Mouse (Mus musculus) heart, postnatal 36 days (tissue): ENCODE measurements around the gene Kremen2. TPM values are rescaled to one million over a fixed set of nuclear protein-coding genes. Genes with fewer than 3 reads are reported as not detected.
A peak's percentile ranks its signal among the peaks of the same experiment; 100 is the strongest.

Source experiments
- DNase-seq, 2 experiments: peaks; one replicate each; pipeline ENCODE4 v3.0.0; 2021 to 2022
- intact Hi-C: fragments of 180-260 bp; cut with DNase I; formaldehyde crosslinking; loops from one replicate; pipeline ENCODE4 v1.15.1; 2025
- total RNA-seq, 2 experiments: library from RNA; stranded (reverse); gene quantifications; 2 replicates each; pipeline ENCODE4 v1.2.3; 2021

The Kremen2 gene
- total RNA-seq, 2 experiments from 2014 or later, result not detected

DNA sequence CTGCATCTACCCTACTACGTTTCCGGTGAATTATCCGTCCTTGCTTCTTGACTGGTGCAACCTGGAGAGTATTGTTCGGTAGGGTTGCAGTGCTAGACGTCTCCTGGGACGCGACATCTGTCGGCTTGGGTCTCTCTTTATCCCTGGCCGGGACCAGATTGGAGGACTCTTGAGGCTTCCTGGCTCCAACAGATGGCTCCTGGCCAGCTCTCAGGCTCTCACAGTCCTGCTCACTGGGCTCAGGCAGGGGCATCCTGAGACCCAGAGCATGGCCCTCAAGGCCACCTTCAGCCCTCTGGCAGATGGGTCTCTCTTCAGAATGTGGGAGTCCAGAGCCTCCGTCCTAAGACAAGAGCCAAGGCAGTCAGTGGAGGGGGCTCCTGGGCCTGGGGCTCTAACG is 17.3 kb upstream of the Kremen2 start:
- DNase-seq, result no peak
- intact Hi-C loops, result no loop called here

DNA sequence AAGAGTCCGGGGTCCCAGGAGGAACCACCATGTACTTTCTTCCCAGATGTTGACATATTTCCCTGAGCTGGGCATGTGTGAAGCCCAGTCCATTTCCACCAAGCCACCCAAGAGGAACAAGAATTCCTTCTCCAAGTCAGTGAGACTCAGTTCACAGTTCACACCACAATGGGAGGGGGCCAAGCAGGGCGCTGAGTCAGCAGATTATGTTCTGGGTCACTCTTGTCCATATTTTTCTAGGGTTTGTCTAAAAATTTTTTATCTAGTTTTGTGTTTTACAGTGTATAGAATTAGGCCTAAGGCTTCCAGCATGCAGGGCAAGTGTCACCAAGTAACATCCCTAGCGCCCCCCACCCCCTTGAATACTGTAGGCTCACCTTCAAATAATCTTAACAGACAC is 15.5 kb upstream of the Kremen2 start:
- intact Hi-C loops, result no loop called here

GRCm38 (mm10) chr17:23760231-23760630 is 14.6 kb upstream of the Kremen2 start:
- intact Hi-C loops, result no loop called here
- no peak for DNase-seq

More for the DNA sequence above, 15.5 kb upstream of the Kremen2 start:
- no peak for DNase-seq

GRCm38 (mm10) chr17:23758801-23759200 is 13.2 kb upstream of the Kremen2 start:
- no peak for DNase-seq

GRCm38 (mm10) chr17:23757581-23757980 is 11.9 kb upstream of the Kremen2 start:
- no peak for DNase-seq
- intact Hi-C loops, result no loop called here

More at GRCm38 (mm10) chr17:23758801-23759200, 13.2 kb upstream of the Kremen2 start:
- intact Hi-C loops, result no loop called here

DNA sequence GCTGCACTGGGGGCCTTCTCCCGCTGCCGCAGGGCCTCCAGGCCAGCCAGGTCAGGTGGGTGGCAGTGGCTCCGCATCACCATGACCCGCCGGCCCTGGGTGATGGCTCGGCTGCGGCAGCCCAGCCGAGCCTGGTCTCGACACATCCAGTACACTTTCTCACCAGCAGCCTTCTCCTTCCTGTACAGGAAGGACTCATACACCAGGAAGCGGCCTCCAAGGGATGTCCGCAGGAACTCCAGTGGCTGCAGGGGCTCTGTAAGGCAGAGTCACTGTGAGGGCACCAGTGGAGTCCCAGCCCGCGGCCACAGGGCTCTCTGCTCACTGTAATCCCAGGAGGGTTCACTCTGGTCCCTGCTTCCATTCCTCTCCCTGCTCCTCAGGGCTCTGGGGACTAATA is 10.1 kb upstream of the Kremen2 start:
- no peak for DNase-seq
- intact Hi-C loops, result no loop called here

DNA sequence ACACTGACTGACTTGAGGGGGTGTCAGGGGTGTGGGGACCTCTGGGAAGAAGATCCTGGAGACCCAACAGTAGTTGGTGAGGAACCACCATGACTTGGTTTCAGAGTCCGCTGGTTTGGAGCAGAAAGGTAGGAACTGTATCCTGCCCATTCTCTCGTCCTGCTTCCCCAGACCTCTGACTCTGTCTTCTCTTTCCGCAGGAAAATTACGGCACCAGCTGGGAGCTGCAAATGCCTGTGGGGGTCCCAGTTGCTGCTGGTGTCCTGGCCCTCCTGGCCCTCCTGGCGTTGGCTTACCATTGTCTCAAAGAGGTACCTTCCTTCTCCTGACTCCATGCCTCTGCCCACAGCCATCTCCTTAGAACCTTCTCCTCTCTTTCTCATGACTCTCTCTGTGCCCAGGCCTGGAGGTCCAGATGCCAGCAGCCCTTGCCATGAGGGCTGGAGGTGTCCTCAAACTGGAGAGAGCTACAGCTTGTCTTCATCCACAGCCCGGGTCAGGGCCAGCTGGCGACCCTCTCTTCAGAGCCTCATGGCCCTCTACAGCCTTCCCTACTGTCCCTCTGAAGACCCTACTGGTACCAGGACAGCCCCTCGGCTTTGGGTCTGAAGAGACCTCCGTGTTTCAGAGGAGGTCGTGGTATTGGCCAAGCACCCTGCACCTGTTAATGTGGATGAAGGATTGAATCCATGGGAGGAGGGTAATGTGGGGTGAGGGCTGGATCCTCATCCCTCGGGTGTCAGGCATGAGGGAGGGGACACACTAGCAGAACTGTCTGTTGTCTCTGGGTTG is 4.0 kb upstream of the Kremen2 start:
- DNase-seq, result no peak
- intact Hi-C loops, result loop anchor here (1.0 to 5.0 kb wide), 6 partner anchors 21 to 211 kb away; partner anchors contain the start of genes Elob and Flywch1

- intact Hi-C loops, result loop anchor here (1.0 to 5.0 kb wide), 4 partner anchors 78 to 212 kb away; partner anchors contain the start of gene Elob
- DNase-seq, result peak; percentile 73 to 80
Measured at GRCm38 (mm10) chr17:23748631-23749391, 3.2 kb upstream of the Kremen2 start.

DNA sequence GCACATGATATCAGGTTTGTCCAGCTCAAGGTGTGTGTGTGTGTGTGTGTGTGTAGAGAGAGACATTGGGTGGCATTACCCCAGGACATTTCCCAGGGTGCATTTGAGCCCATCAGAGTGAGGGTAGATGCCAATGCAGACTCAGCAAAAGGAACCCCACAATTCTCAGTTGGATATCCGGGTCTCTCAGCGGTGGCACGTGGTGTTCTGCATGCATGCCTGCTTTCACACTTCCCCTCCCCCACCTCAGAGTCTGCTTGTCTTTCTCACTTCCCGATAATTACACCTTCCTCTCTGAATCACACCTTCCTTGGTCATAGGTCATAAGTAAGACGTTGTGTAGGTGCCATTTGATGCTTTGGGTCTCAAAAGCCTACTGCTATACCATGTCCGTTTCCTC is 2.4 kb upstream of the Kremen2 start:
- no peak for DNase-seq
- intact Hi-C loops, result loop anchor here (2.0 to 5.0 kb wide), 3 partner anchors 79 to 213 kb away; partner anchors contain the start of gene Elob

DNA sequence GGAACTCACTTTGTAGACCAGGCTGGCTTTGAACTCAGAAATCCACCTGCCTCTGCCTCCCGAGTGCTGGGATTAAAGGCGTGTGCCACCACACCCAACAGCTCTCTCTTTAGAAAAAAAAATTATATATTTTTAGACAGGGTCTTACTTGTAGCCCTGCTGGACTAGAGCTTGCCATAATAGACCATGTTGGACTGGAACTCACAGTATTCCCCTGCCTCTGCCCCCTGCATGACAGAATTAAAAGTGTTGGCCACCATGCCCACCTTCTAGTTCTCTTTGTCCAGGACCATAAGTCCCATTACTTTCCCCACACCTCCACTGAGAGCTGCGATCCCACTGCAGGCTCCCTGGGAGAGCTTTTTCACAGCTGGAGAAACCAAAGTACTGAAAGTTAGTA is 1.8 kb upstream of the Kremen2 start:
- DNase-seq, result no peak
- intact Hi-C loops, result loop anchor here (5.0 kb wide), 1 partner anchor 80 kb away; the partner anchor contains the start of gene Elob

- DNase-seq, result no peak
Measured at GRCm38 (mm10) chr17:23746767-23747166, 1.1 kb upstream of the Kremen2 start.

DNA sequence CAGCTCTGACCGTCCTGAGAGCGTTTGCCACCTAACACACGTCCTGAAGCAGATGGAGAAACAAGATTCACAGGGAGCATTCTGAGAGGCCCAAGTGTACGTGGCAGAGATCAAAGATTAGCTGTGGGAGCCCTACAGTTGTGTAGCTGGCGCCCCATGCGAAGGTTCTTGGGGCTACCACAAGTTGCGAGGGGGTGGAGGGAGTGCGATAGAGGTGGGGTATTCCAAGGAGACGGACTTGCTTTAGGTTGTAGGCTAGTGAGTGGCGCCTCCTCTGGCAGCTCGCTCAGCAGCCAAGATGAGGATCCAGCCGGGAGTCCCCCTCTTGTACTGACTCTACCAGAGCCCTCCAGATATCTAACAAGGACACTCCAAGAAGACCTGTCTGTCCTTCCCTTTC is 678 bp upstream of the Kremen2 start:
- DNase-seq, result no peak
- intact Hi-C loops, result loop anchor here (5.0 kb wide), 1 partner anchor 81 kb away; the partner anchor contains the start of gene Elob

More at GRCm38 (mm10) chr17:23746767-23747166, 1.1 kb upstream of the Kremen2 start:
- intact Hi-C loops, result loop anchor here (5.0 kb wide), 1 partner anchor 81 kb away; the partner anchor contains the start of gene Elob

DNA sequence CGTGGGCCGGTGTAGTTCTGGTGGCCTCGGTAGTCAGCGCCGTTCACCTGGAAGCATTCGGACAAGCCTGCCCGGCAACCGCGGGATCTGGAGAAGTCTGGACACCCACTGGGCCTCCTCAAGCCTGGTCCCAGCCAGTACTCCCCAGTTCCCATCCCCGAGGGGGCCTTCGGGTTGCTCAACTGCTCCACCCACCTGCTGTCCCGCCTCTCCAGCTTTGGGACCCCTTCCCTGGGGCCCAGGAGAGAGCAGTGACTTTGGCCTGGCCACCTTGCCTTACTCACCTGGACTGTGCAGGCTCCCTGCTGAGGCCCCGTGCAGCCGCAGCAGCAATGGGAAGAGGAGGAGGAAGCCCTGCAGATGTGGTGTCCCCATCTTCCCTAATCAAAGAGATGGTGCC is 982 bp downstream of the Kremen2 start:
- intact Hi-C loops, result loop anchor here (5.0 kb wide), 1 partner anchor 83 kb away; the partner anchor contains the start of gene Elob

DNA sequence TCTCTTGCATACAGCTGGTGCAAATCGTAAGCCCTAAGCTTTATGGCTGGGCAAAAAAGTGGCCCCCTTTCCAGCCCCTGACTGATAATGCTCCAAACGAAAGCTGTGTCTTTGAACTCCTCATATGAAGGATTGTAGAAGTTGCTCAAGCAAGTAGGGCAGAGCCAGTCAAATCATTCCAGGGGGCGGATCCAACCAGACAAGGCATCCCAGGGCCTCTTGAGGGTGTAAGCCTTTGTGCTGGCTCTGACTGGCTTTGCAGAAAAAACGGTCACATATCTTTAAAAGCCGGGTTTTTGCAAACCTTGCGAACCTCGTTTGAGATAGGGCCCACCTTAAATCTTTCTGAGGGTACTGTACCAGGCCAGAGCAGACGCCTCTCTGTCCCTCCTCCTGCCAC is 1.6 kb downstream of the Kremen2 start:
- DNase-seq, result no peak

More for the DNA sequence above, 982 bp downstream of the Kremen2 start:
- DNase-seq, result no peak

DNA sequence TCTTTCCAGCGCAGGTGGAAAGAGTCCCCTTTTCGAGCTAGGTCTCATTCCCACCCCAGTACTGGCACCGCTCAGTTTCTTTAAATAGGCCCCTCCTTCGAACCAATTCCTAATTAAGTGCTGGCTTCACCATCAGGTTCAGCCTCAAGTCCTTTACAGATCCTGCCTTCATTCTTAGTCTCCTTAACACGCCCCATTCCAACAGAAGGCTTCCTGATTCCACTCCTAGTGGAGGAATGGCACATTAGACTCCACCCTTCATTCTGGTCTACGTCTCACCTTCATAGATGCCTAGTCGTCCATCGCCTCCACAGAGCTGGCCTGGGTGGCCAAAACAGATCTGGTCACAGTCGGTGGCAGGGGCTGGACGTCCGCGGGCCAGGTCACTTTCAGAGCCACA is 2.7 kb downstream of the Kremen2 start:
- intact Hi-C loops, result no loop called here
- DNase-seq, result no peak

More for the DNA sequence above, 1.6 kb downstream of the Kremen2 start:
- intact Hi-C loops, result no loop called here

GRCm38 (mm10) chr17:23742210-23742793 is 3.3 kb downstream of the Kremen2 start:
- peak; percentile 23 to 35 for DNase-seq
- intact Hi-C loops, result no loop called here

- intact Hi-C loops, result no loop called here
- DNase-seq, result no peak
Measured at GRCm38 (mm10) chr17:23741359-23742209, 4.0 kb downstream of the Kremen2 start.

DNA sequence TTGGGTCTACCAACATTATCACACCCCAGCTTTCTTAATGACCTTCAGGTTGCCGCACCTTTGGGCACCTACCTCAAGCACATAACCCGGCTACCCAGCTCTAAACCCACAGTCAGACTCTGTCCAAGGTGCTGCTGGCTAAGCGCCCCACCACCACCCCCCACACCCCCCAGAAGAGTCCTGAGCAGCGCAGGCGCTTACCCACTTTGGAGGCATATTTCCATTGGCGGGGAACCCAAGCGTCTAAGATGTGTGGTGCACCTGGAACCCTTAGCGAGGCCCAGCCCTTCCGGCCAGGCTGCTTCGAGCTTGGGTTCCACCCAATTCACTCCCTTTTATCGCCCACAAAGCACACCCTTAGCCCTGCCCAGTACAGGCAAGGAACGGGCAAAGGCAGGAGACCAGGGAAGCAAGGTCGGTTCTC is 5.0 kb downstream of the Kremen2 start, which contains the start of gene Paqr4:
TSS of gene Paqr4 (minus strand) at position 270 of the 424 bp plus-strand sequence.
- intact Hi-C loops, result loop anchor here (1.0 kb wide), 1 partner anchor 14 kb away; the partner anchor contains the start of gene Pkmyt1
- no peak for DNase-seq

DNA sequence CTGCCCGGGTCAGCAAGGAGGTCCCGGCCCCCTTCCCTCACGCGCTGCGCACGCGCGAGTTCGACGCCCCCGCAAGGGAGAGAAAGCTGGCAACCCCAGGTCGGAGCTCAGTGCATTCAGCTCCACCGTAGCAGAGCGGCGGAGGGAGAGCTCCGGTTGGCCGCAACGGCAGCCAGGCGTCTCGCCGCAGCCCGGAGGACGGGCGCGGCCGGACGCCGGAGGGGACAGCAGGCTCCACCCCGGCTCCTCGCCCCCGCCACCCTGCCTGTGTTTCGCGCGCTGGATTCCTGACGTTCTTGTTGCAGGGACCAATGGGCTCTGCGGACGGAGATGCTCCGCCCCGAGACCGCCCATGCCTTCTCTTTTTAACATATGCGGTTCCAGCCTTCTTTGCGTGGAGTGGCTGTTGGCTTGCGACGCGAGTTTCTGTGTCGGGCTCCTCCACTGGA is 5.5 kb downstream of the Kremen2 start:
- intact Hi-C loops, result loop anchor here (1.0 kb wide), 1 partner anchor 14 kb away; the partner anchor contains the start of gene Pkmyt1
- peak; percentile 86 to 92 for DNase-seq
